Mouse (Mus musculus) ES-E14 (cell line): ENCODE data around the gene Baz2a.

Source experiments
- CHD2 ChIP-seq: IDR thresholded peaks from 2 replicates; pipeline ENCODE4 v1.6.1; 2014; ENCODE audit warnings: mild to moderate bottlenecking, low read depth, low read length, inconsistent platforms
- HCFC1 ChIP-seq: IDR thresholded peaks from 2 replicates; pipeline ENCODE4 v1.6.1; 2012; ENCODE audit warnings: low read length, inconsistent platforms, borderline replicate concordance; ENCODE audit not compliant: insufficient read depth
- MAFK ChIP-seq: IDR thresholded peaks from 2 replicates; pipeline ENCODE4 v1.6.1; 2014; ENCODE audit warnings: mild to moderate bottlenecking, low read depth, low read length, inconsistent platforms; ENCODE audit not compliant: insufficient read depth
- ZC3H11A ChIP-seq: IDR thresholded peaks from 2 replicates; pipeline ENCODE4 v1.6.1; 2012; ENCODE audit warnings: low read depth, mild to moderate bottlenecking, inconsistent platforms, low read length, borderline replicate concordance
- ZNF384 ChIP-seq: IDR thresholded peaks from 2 replicates; pipeline ENCODE4 v1.6.1; 2012; ENCODE audit warnings: low read depth, low read length, inconsistent platforms

GRCm38 (mm10) chr10:128058601-128059151 lies 32.7 kb upstream of the Baz2a start, which contains the start of gene Ptges3:
- TF ChIP-seq ZNF384 (no peak), CHD2 (peak; percentile 92), HCFC1 (peak; percentile 13; the same call in 1 of the 2 replicates), MAFK (peak; percentile 93), ZC3H11A (no peak)
